Comparison of ENCODE assay signal across 9 mouse cellular contexts in the genomic region with DNA sequence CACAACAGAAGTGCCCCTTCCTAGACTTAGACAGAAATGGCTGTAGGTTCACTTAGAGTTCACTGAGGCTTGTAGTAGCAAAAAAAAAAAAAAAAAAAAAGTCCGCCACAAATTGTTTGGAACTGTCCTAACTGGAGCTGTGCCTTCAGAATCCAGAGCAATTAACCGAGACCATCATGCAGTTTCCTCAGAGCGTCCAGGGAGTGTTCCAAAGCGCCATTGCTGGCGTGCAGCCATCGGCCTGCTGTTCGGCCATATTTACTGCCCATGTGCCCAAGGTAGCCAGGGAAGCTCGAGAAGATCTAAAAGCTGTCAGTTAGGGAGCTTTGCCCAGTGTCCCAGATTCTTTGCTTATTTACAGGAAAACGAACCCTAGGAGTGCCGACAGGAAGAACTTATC.
DNase-seq lines count a peak whose midpoint lies in the region; ATAC-seq and TF ChIP-seq lines count a peak whose summit lies in the region.
"Had no signal": no experiment of that assay in that cellular context is flagged by ENCODE, and none has a peak within 500 bp of the region (broad histone marks: within the 10 kb centered on the region; RNA-seq: fewer than 3 reads in every experiment).

No protein-coding gene starts in this region.

- no peaks in the 10 kb centered on the region for H3K36me3 ChIP-seq in kidney, embryonic 16.5 days (ENCODE audit: insufficient read depth, low read length)
- H3K36me3 ChIP-seq in ES-E14 (ENCODE audit: control insufficient read depth, insufficient read depth, low read length, poor library complexity, severe bottlenecking): no peaks in the 10 kb centered on the region

- WGBS in kidney, embryonic 16.5 days: 67% methylated on average over 10 of the region's 10 CpGs

- no peak overlapping the region for H3K4me3 ChIP-seq in kidney, embryonic 16.5 days (ENCODE audit: low read length)
- H3K4me3 ChIP-seq in ES-E14 (ENCODE audit: insufficient read depth in 1 of 2, low read depth in 1 of 2, low read length in 2 of 2, poor library complexity in 1 of 2, severe bottlenecking in 1 of 2): no peak overlapping the region

- ATAC-seq in kidney, embryonic 16.5 days (ENCODE audit: low FRiP score, low TSS enrichment): no peak

- in situ Hi-C loops in ES-E14 (cut with MboI; ENCODE audit: low sequenced_read_pairs in 2 of 2, unreplicated experiment in 2 of 2): loop anchor here in 1 of 2 experiments (25.0 kb wide), 1 partner anchor 358 kb away; no protein-coding TSS in a partner anchor

- H3K4me2 ChIP-seq in kidney, embryonic 16.5 days (replicated peaks; ENCODE audit: low read depth, low read length): no peak overlapping the region

- peaks cover 4% of the 10 kb centered on the region; the same call in 1 of the 2 replicates for H3K4me1 ChIP-seq in kidney, embryonic 16.5 days (ENCODE audit: insufficient read depth, low read length)
- H3K4me1 ChIP-seq in ES-E14 (ENCODE audit: control insufficient read depth in 2 of 2, insufficient read depth in 2 of 2, low read length in 2 of 2, poor library complexity in 1 of 2): peaks cover 0 to 8% of the 10 kb centered on the region in 2 experiments; a peak in 2 of 4 replicates

- no peak overlapping the region for H3K27ac ChIP-seq in kidney, embryonic 16.5 days (ENCODE audit: low read length)
- H3K27ac ChIP-seq in ES-E14 (ENCODE audit: insufficient read depth, low read depth, low read length, poor library complexity, severe bottlenecking): no peak overlapping the region

- DNase-seq in adrenal gland, postnatal 14 days: peak; percentile 42
- DNase-seq in adrenal gland, adult 18-20 months (ENCODE audit: low spot score in 2 of 2): no peak
- DNase-seq in kidney, postnatal 14 days: peak; percentile 59
- DNase-seq in ES-E14 (ENCODE audit: low read depth, low spot score): no peak
- peak; percentile 47 for DNase-seq in gastrocnemius, postnatal 10 days
- no peak for DNase-seq in urinary bladder, postnatal 25 days (ENCODE audit: low spot score)
- DNase-seq in embryo, embryonic 9.5 days (ENCODE audit: extremely low spot score): no peak
- DNase-seq: layer of hippocampus, adult 9-11 months had no signal

- H3K9ac ChIP-seq in kidney, embryonic 16.5 days (replicated peaks; ENCODE audit: low read length): no peak overlapping the region
- H3K9ac ChIP-seq in ES-E14 (ENCODE audit: insufficient read depth, low read depth, low read length, poor library complexity, severe bottlenecking): no peak overlapping the region

- no peaks in the 10 kb centered on the region for H3K27me3 ChIP-seq in kidney, embryonic 16.5 days (ENCODE audit: insufficient read depth, low read length)

- no peaks in the 10 kb centered on the region for H3K9me3 ChIP-seq in kidney, embryonic 16.5 days (ENCODE audit: low read length)
- no peaks in the 10 kb centered on the region for H3K9me3 ChIP-seq in ES-E14 (ENCODE audit: control insufficient read depth, insufficient read depth, low read depth, low read length)

TF ChIP-seq in ES-E14, 5 proteins besides CTCF, POLR2A, EP300 and RAD21:
- peak; percentile 65 for TF ChIP-seq ZNF384 (IDR thresholded peaks at IDR 0.05; ENCODE audit: low read depth, low read length)
- TF ChIP-seq CHD2 (IDR thresholded peaks at IDR 0.05; ENCODE audit: low read depth, low read length): no peak

Comparison
In these comparisons a context has a peak if more than half of its experiments do, and no peak if none do; other contexts are left out.
1. DNase-seq: peak in adrenal gland, postnatal 14 days (single experiment), kidney, postnatal 14 days (single experiment) and gastrocnemius, postnatal 10 days (single experiment); none in adrenal gland, adult 18-20 months (0 of 2), ES-E14 (single experiment), urinary bladder, postnatal 25 days (single experiment) and embryo, embryonic 9.5 days (single experiment).